Mouse (Mus musculus) embryonic facial prominence, embryonic 11.5 days (tissue): ENCODE data around the gene Glis3. TPM values are rescaled to one million over a fixed set of nuclear protein-coding genes. Genes with fewer than 3 reads are reported as not detected.
A peak's percentile ranks its signal among the peaks of the same experiment; 100 is the strongest.

Experiments used
- ATAC-seq: fragments of 200-750 bp; cut with Nextera tagmentation; replicated peaks from 2 replicates; pipeline ENCODE4 v1.8.0; 2017; ENCODE audit warnings: low read depth; ENCODE audit not compliant: insufficient number of reproducible peaks, low FRiP score, low TSS enrichment
- DNase-seq: peaks from one replicate; pipeline ENCODE4 v3.0.0-alpha.2; 2015; ENCODE audit warnings: low spot score
- H3K27ac ChIP-seq: fragments of 300-500 bp; sonication (generic); replicated peaks from 2 replicates; pipeline ENCODE4 v1.5.1; 2014; ENCODE audit warnings: mild to moderate bottlenecking, low read depth, low read length, control low read depth
- H3K27me3 ChIP-seq: fragments of 300-500 bp; sonication (generic); 2 replicates; pipeline ENCODE4 v1.6.1; 2014; ENCODE audit warnings: mild to moderate bottlenecking, low read length, moderate library complexity, mixed read lengths; ENCODE audit not compliant: control insufficient read depth, insufficient read depth
- H3K36me3 ChIP-seq: fragments of 300-500 bp; sonication (generic); replicated peaks from 2 replicates; pipeline ENCODE4 v1.6.1; 2014; ENCODE audit warnings: low read depth, mild to moderate bottlenecking, low read length, moderate library complexity, mixed read lengths; ENCODE audit not compliant: control insufficient read depth, insufficient read depth
- H3K4me1 ChIP-seq: fragments of 300-500 bp; sonication (generic); 2 replicates; pipeline ENCODE4 v1.6.1; 2014; ENCODE audit warnings: low read length, mixed read lengths; ENCODE audit not compliant: control insufficient read depth, insufficient read depth
- H3K4me2 ChIP-seq: fragments of 300-500 bp; sonication (generic); 2 replicates; pipeline ENCODE4 v1.6.1; 2014; ENCODE audit warnings: low read depth, mild to moderate bottlenecking, control low read depth, low read length, moderate library complexity
- H3K4me3 ChIP-seq: fragments of 300-500 bp; sonication (generic); 2 replicates; pipeline ENCODE4 v1.5.1; 2014; ENCODE audit warnings: low read depth, low read length, control low read depth
- H3K9ac ChIP-seq: fragments of 300-500 bp; sonication (generic); replicated peaks from 2 replicates; pipeline ENCODE4 v1.6.1; 2014; ENCODE audit warnings: mild to moderate bottlenecking, control low read depth, low read length
- H3K9me3 ChIP-seq: fragments of 300-500 bp; sonication (generic); replicated peaks from 2 replicates; pipeline ENCODE4 v1.6.1; 2016; ENCODE audit warnings: mild to moderate bottlenecking, low read length, inconsistent platforms, mixed read lengths; ENCODE audit not compliant: control insufficient read depth
- WGBS: fragments of 180-500 bp; shearing (Covaris S2); extraction: QIAGEN DNeasy Blood & Tissue Kit; methylation state at CpG from one replicate; pipeline ENCODE4 v1.1.7; 2014; 5-methylcytosine and 5-hydroxymethylcytosine counted together
- polyA plus RNA-seq: library from polyadenylated mRNA; unstranded; fragments of >200 nt; fragmentation: Nextera tagmentation; extraction: Ambion mirVana; gene quantifications from 2 replicates; pipeline ENCODE4 v1.2.1, GENCODE M21; 2014

Glis3 gene
- polyA plus RNA-seq, 1 experiment from 2014 or later = 2.0 TPM

DNA sequence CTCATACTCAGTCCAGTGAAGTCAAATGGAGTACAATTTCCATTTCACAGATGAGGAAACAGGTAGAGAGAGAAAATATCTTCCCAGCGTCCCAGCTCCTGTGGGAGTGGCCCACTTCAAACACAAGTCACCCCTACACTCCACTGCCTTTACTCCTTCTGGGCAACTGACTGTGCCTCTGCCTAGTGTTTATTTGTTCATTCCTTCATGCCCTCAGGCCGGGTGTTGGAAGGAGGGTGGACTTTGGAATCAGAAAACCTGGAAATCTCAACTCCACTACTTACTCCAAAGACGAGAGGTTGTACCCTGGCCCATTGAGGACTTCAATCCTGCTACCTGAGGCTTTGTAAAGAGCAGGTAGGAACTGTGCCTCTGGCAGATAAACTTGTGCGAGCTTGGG lies 6.5 kb upstream of the Glis3 start:
- no peaks in the 10 kb centered on the region for H3K9me3 ChIP-seq
- ATAC-seq (no peak), DNase-seq (no peak)
- WGBS = 74% methylated on average over 4 of the region's 4 CpGs
- H3K27ac ChIP-seq = no peak overlapping the region
- H3K27me3 ChIP-seq = no peaks in the 10 kb centered on the region
- H3K4me1 ChIP-seq = no peaks in the 10 kb centered on the region
- no peaks in the 10 kb centered on the region for H3K36me3 ChIP-seq
- no peak overlapping the region for H3K4me2 ChIP-seq
- H3K9ac ChIP-seq = no peak overlapping the region
- H3K4me3 ChIP-seq = no peak overlapping the region

DNA sequence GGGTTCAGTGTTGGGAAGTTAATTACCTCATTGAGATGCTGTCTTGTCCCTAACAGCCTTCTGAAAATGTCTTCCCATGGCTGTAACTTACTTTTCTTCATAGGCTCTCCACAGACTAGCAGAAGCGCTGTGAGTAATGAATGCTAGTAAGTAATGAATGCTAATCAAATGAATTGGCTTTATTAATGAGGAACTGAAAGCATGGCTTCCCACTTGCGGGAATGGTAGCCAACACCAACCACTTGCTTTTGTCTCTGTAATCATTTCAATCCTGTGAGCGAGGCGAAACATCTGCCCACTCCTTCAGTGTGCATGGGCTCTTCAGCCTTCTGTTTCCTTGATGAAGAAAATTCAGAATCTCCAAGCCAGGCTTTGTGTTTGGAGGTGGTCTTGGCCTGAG lies 5.6 kb upstream of the Glis3 start:
- no peaks in the 10 kb centered on the region for H3K36me3 ChIP-seq
- H3K27ac ChIP-seq = no peak overlapping the region
- no peak overlapping the region for H3K9ac ChIP-seq
- no peak for DNase-seq
- no peaks in the 10 kb centered on the region for H3K9me3 ChIP-seq
- H3K27me3 ChIP-seq = peaks cover 4% of the 10 kb centered on the region
- no peak for ATAC-seq
- WGBS = 88% methylated on average over 4 of the region's 4 CpGs
- no peaks in the 10 kb centered on the region for H3K4me1 ChIP-seq
- H3K4me2 ChIP-seq = no peak overlapping the region
- H3K4me3 ChIP-seq = no peak overlapping the region

DNA sequence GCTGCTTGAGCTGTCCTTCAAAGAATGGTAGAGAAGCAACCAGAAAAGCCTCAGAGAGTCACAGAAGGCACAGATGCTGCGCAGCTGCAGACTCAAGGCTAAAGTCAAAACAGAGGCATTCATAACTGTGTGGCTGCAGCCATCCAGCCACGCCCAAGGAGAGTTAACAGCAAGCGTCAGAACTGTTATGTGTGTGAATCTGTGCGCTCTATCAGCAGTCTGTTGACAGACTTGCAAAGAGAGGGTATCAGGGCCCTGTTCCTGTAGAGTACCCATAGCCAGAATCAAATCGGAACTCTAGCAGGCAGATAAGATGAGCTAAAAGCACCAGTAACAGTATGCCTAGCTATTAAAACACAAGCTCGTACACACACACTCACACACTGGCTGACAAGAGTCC lies 4.5 kb upstream of the Glis3 start:
- no peak overlapping the region for H3K27ac ChIP-seq
- peaks cover 8% of the 10 kb centered on the region for H3K27me3 ChIP-seq
- ATAC-seq (no peak), DNase-seq (no peak)
- H3K4me3 ChIP-seq = no peak overlapping the region
- H3K36me3 ChIP-seq = no peaks in the 10 kb centered on the region
- no peaks in the 10 kb centered on the region for H3K9me3 ChIP-seq
- H3K4me2 ChIP-seq = no peak overlapping the region
- H3K4me1 ChIP-seq = no peaks in the 10 kb centered on the region
- no peak overlapping the region for H3K9ac ChIP-seq
- 83% methylated on average over 6 of the region's 6 CpGs for WGBS

DNA sequence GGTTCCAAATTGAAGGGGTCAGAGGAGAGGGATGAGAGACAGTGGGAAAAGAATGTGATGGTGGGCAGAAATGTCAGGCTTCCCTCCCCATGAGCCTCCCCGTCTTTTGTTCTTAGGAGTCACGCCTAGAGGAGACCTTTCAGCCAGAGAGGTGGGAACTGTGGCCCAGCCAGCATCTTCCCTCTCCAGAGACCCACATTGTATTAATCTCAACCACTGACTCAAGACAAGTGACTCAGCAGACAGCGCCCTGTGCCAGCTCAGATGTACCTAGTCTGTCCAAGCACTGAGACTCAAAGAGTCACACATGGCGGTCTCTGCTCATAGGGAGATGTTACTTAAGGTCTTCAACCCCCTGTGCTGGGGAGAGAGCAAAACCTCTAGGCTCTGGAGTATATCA lies 3.5 kb upstream of the Glis3 start:
- ATAC-seq = no peak
- 89% methylated on average over 4 of the region's 4 CpGs for WGBS

DNA sequence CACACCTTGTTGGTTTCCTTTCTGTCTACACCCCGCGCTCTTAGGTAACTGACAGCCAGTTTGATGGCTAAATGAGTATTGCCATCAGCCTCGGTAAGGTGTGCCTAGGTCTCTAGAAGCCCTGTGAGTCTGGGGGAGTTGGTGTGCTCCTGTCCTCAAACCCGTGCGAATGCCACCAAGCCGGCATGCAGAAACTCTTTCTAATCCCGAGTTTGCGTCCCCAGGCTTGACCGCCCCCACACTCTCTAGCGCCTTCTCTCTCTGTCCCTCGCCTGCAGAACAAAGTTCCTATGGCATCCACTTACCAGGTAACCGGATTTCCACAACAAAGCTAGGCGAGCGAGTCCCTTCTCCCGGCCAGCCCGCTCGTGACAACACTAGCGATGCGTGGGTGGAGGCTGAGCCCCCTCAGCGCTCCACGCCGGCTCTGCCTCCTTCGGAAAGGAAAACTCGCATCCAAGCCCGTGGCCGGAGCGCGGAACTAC lies 544 bp downstream of the Glis3 start:
- Histone ChIP-seq H3K36me3 (no peaks in the 10 kb centered on the region), H3K4me3 (peak overlapping the region; percentile 55), H3K27me3 (peaks cover 13% of the 10 kb centered on the region), H3K4me1 (no peaks in the 10 kb centered on the region; the same call in 1 of the 2 replicates), H3K9ac (peak overlapping the region; percentile 55), H3K9me3 (no peaks in the 10 kb centered on the region), H3K27ac (no peak overlapping the region), H3K4me2 (peak overlapping the region; percentile 97)
- WGBS = under 1% methylated on average over 28 of the region's 28 CpGs
- peak; percentile 19 for DNase-seq
- ATAC-seq = no peak

More for the DNA sequence above, 3.5 kb upstream of the Glis3 start:
- Histone ChIP-seq H3K4me2 (no peak overlapping the region), H3K4me3 (no peak overlapping the region), H3K27ac (no peak overlapping the region), H3K27me3 (peaks cover 8% of the 10 kb centered on the region), H3K9ac (no peak overlapping the region), H3K36me3 (no peaks in the 10 kb centered on the region), H3K4me1 (no peaks in the 10 kb centered on the region), H3K9me3 (no peaks in the 10 kb centered on the region)
- DNase-seq = no peak

DNA sequence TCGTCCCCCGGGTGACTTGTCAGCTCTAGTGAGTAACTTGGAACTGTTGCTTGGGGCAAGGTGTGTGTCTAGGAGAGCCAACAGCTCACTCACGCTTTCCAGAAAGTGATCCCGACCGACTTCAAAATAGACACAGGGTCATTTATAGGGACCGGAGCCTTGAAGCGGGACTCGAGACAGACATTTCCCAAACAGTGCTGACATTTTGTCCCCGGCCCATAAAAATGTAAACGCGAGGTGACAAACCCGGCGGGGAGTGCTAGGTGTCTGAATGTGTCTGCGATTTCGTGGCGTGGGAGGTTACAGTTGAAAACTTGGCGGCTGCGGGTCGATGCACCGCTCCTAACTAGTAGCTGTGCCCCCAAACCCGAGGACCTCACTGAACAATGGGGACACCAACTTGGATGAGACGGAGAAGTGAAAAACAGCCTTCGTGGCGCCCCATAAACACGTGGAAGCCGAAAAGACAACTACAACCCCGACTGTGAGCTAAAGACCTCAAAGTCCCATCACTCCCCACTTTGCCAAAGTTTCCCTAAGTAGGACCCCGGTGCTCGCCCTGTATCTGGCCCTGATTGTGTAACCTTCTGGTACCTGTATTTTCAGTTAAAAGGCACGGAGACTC lies 1.1 kb downstream of the Glis3 start:
- Histone ChIP-seq H3K9me3 (no peaks in the 10 kb centered on the region), H3K9ac (peak overlapping the region; percentile 55), H3K4me2 (peak overlapping the region; percentile 97), H3K36me3 (no peaks in the 10 kb centered on the region), H3K4me3 (peak overlapping the region; percentile 55), H3K27ac (no peak overlapping the region), H3K27me3 (peaks cover 13% of the 10 kb centered on the region), H3K4me1 (no peaks in the 10 kb centered on the region; the same call in 1 of the 2 replicates)
- ATAC-seq = no peak
- DNase-seq = peak; percentile 13
- under 1% methylated on average over 30 of the region's 30 CpGs for WGBS

DNA sequence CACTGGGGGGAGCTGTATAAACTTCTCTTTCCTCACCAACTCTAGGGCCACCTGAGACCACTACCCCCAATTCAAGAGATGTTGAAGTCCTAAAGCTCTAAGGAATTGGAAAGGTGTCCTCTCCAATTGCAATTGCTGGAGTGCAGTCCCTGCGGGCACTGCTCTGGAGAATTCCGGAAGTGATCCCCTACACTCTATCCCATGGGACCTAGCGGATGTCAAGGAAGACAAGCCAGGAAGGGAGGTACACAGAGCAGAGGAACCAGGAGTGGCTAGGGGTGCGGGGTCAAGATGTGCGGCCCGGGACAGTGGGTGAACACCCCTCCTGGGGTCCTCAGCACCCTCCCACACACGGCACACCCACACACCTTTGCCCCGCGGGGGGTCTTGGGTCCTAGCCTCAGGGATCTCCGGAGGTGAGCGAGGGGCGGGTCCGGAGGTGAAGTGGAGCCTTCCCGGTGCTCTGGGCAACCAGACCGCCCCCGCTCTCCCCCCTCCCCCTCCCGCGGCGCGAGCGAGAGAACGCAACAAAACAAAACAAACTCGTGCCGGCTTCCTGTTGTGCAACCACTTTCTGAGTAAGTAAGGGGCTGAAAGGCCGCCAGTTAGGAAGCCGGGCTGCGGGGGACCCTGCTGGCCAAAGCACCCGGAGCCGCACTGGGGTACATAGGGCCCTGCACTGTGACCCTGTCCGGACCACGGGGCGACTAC lies 2.0 kb downstream of the Glis3 start:
- Histone ChIP-seq H3K4me1 (no peaks in the 10 kb centered on the region; the same call in 1 of the 2 replicates), H3K36me3 (no peaks in the 10 kb centered on the region), H3K27ac (no peak overlapping the region), H3K27me3 (peaks cover 13% of the 10 kb centered on the region), H3K4me3 (peak overlapping the region; percentile 55), H3K9ac (peak overlapping the region; percentile 35), H3K9me3 (no peaks in the 10 kb centered on the region), H3K4me2 (peak overlapping the region; percentile 97)
- DNase-seq = peak; percentile 52
- no peak for ATAC-seq
- under 1% methylated on average over 31 of the region's 32 CpGs for WGBS
